Mouse (Mus musculus) right cerebral cortex, adult 2 months (tissue): ENCODE results near the gene Serpind1.

ENCODE experiments used
- DNase-seq, 2 experiments: peaks; one replicate each; pipeline ENCODE4 v3.0.0; 2021 to 2022; ENCODE audit warnings: low spot score in 2 of 2

Serpind1 gene

DNA sequence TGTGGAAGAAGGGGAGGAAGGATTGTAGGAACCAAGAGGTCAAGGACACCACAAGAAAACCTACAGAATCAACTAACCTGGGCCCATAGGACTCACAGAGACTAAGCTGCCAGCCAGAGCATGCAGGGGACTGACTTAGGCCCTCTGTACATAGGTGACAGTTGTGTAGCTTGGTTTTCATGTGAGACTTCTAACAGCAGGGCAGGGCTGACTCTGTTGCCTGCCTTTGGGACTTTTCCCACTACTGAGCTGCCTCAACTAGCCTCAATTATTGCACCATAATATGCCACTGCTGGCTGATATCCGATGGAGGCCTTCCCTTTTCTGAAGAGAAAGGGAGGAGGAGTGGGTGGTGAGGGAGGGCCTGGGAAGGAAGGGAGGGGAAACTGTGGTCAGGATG, 15.6 kb downstream of the Serpind1 start:
- DNase-seq: no peak

GRCm38 (mm10) chr16:17356031-17356430, 24.9 kb downstream of the Serpind1 start:
- no peak for DNase-seq

DNA sequence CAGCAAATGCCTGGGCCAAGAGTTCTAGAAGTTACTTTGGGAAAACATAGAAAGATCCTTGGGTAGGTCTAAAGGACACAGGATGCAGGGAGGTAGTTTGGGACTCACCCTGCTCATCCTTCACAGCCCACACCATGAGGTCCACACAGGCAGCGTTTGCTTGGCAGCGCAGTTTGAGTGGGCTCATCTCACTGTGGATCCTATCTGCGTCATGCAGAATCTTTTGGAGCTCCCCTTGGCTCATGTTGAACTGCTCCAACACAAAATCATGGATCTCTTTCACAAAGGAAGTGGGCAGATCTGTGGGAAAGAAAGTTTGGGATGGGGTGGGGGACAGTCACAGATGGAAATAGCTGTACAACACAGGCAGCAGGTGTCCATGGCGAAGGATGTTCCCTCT, 27.6 kb downstream of the Serpind1 start:
- peak; percentile 25 to 26 for DNase-seq

- no peak for DNase-seq
These were observed 51.1 kb downstream of the Serpind1 start for GRCm38 (mm10) chr16:17382306-17382705.

DNA sequence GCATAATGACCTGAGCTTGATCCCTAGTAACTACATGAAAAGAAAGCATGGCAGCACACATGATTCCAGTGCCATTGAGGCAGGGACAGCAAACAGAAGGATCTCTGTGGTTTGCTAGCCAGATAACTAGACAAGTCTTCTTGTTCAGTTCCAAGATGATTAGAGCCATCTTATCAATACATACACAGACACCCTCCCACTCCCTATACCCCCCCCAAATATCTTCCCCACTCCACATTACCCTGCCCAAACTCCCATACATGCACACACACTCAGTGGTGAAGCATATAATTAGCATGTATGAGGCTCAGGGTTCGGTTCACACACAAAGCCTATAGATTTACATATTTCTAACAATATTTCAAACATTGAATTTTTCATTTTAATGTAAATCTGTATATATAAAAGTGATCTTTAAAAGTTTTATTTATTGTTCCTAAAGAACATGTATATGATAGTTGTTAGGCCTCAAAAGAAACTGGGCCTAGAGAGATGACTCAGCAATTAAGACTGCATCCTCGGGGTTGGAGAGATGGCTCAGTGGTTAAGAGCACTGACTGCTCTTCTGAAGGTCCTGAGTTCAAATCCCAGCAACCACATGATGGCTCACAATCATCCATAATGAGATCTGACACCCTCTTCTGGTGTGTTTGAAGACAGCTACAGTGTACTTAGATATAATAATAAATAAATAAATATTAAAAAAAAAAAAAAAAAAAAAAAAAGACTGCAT, 52.6 kb downstream of the Serpind1 start:
- no peak for DNase-seq

- no peak for DNase-seq
These were observed 61.6 kb downstream of the Serpind1 start for GRCm38 (mm10) chr16:17392784-17393183.
